Mouse (Mus musculus) C2C12 (cell line): ENCODE measurements around the gene Arid3b. TPM values are rescaled to one million over a fixed set of nuclear protein-coding genes. Genes with fewer than 3 reads are reported as not detected.

Experiments used
- H3K27me3 ChIP-seq: one replicate; pipeline ENCODE4 v1.6.1; 2011; ENCODE audit not compliant: control insufficient read depth, insufficient read depth, insufficient read length
- H3K36me3 ChIP-seq: one replicate; pipeline ENCODE4 v1.6.1; 2011; ENCODE audit not compliant: control insufficient read depth, insufficient read depth
- H3K4me3 ChIP-seq: one replicate; pipeline ENCODE4 v1.5.1; 2011; ENCODE audit warnings: mild to moderate bottlenecking, control low read depth; ENCODE audit not compliant: poor library complexity, insufficient read depth, severe bottlenecking
- H3K79me2 ChIP-seq: one replicate; pipeline ENCODE4 v1.6.1; 2011; ENCODE audit not compliant: control insufficient read depth, insufficient read depth
- H3K79me3 ChIP-seq: one replicate; pipeline ENCODE4 v1.6.1; 2011; ENCODE audit warnings: low read depth, control low read depth
- H3ac ChIP-seq: one replicate; pipeline ENCODE3; 2011; ENCODE audit warnings: low read depth; ENCODE audit not compliant: control insufficient read depth, insufficient read length
- CEBPB ChIP-seq: IDR thresholded peaks from one replicate; pipeline ENCODE4 v1.6.1; 2011; ENCODE audit warnings: low read depth, mild to moderate bottlenecking, control low read depth, moderate library complexity
- CTCF ChIP-seq: IDR thresholded peaks from one replicate; pipeline ENCODE4 v1.5.1; 2011; ENCODE audit not compliant: control insufficient read depth, insufficient read depth, insufficient read length
- FOSL1 ChIP-seq: IDR thresholded peaks from one replicate; pipeline ENCODE4 v1.8.0; 2011; ENCODE audit warnings: mild to moderate bottlenecking, low read length; ENCODE audit not compliant: poor library complexity, insufficient read depth, severe bottlenecking
- MAX ChIP-seq: IDR thresholded peaks from one replicate; pipeline ENCODE4 v1.6.1; 2011; ENCODE audit warnings: mild to moderate bottlenecking, control low read depth
- MYOD1 ChIP-seq: IDR thresholded peaks from one replicate; pipeline ENCODE4 v1.6.1; 2011; ENCODE audit warnings: low read depth; ENCODE audit not compliant: control insufficient read depth, insufficient read length
- MYOG ChIP-seq: IDR thresholded peaks from one replicate; pipeline ENCODE4 v1.6.1; 2011; ENCODE audit not compliant: control insufficient read depth, insufficient read length; ENCODE audit errors: extremely low read depth
- USF1 ChIP-seq: IDR thresholded peaks from one replicate; pipeline ENCODE4 v1.6.1; 2011; ENCODE audit warnings: low read depth, mild to moderate bottlenecking, control low read depth, moderate library complexity
- polyA plus RNA-seq: library from polyadenylated mRNA; unstranded; fragments of >200 nt; fragmentation: generic; extraction: Trizol; gene quantifications from one replicate; pipeline ENCODE4 v1.2.1, GENCODE M21; 2012; ENCODE audit warnings: missing spikeins

Arid3b gene
- polyA plus RNA-seq, 1 experiment, result 0.87 TPM

GRCm38 (mm10) chr9:57764147-57764973 is 72.2 kb downstream of the Arid3b start:
- peaks cover 52% of the 10 kb centered on the region for H3K79me2 ChIP-seq
- peaks cover 28% of the 10 kb centered on the region for H3K36me3 ChIP-seq
- H3K79me3 ChIP-seq, result peaks cover 37% of the 10 kb centered on the region
- no peaks in the 10 kb centered on the region for H3K27me3 ChIP-seq
- peak overlapping the region; percentile 66 for H3K4me3 ChIP-seq
- TF ChIP-seq USF1, result no peak
- no peak for TF ChIP-seq CTCF
- TF ChIP-seq CEBPB, result no peak
- TF ChIP-seq MYOD1, result no peak
- no peak for TF ChIP-seq FOSL1
- TF ChIP-seq MAX, result no peak
- no peak for TF ChIP-seq MYOG
- peak overlapping the region; percentile 82 for H3ac ChIP-seq

DNA sequence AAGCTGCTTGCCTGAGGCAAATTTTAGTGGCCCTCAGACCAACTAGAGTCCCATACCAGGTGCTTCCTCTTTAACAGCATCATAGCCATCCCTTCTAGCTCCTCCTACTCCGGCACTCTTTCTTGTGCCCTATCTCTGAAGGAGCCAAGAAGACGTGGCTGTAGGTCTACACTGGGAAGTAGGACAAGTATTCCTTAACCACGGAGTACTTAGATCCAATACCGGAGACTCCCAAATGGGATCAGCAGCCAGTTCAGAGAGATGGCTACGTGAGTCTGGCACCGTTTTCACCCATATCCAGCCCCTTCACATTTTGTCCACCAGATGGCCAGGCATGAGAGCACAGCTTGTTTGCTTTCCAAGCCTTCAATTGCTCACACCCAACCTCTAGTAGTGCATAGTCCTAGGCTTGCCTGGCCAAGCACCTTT is 74.0 kb downstream of the Arid3b start:
- no peak overlapping the region for H3K4me3 ChIP-seq
- peaks cover 66% of the 10 kb centered on the region for H3K79me2 ChIP-seq

DNA sequence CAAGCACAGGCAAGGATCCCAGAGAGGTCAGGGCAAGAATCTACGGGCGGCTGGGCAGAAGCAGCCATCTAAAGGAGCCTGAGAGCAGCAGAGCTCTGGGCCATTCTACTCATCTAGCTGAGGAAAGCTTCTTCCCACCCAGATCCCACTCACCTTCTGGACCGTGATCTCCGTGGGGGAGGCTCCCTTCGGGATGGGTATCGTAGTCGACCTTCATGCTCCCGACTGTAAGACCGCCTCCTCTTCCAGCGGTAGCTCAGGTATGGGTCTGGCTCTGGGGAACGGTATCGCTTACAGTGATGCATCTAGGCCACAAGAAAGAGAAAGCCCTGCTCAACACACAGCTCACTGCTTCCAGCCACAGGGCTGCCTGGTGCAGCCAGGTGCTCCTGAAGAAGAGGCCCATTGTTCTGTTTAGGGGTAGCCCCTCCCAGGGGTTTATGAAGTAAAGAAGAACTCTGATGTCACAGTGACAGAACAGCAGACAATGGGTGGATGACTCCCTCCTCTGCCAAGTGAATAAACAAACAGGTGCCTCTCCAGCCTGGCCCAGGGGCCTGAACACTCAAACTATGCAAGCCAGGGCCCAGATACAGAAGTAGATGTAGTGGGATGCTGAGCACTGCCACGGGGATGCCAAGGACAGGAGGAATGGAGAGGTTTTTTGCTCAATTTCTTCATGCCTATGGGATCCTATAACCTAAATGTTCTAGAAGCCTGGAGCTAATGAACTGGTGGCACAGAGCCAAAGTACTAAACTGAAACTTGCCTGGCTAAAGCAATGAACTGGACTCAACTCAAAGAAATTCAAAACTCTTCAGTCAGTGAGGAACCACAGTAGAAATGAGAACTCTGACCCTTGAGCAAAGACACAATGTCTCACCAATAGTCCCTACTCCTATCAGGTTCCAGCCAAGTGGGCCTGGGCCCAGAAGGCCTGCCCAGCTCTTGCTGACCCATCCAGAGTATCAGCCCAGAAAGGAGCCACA is 74.7 kb downstream of the Arid3b start:
- peaks cover 66% of the 10 kb centered on the region for H3K79me2 ChIP-seq
- TF ChIP-seq USF1 (no peak), MAX (no peak), MYOG (no peak), FOSL1 (no peak), CTCF (no peak), CEBPB (no peak), MYOD1 (no peak)
- H3K36me3 ChIP-seq, result peaks cover 53% of the 10 kb centered on the region
- no peak overlapping the region for H3K4me3 ChIP-seq
- H3K79me3 ChIP-seq, result peaks cover 39% of the 10 kb centered on the region
- no peak overlapping the region for H3ac ChIP-seq
- H3K27me3 ChIP-seq, result no peaks in the 10 kb centered on the region

More for the DNA sequence above, 74.0 kb downstream of the Arid3b start:
- Histone ChIP-seq H3K36me3 (peaks cover 46% of the 10 kb centered on the region), H3ac (no peak overlapping the region), H3K27me3 (no peaks in the 10 kb centered on the region), H3K79me3 (peaks cover 39% of the 10 kb centered on the region)
- TF ChIP-seq FOSL1 (no peak), CTCF (peak; percentile 8)

GRCm38 (mm10) chr9:57760416-57761146 is 76.0 kb downstream of the Arid3b start:
- Histone ChIP-seq H3ac (no peak overlapping the region), H3K36me3 (peaks cover 59% of the 10 kb centered on the region), H3K79me3 (peaks cover 39% of the 10 kb centered on the region), H3K4me3 (no peak overlapping the region), H3K79me2 (peaks cover 66% of the 10 kb centered on the region), H3K27me3 (no peaks in the 10 kb centered on the region)
- TF ChIP-seq MYOD1 (no peak), MAX (no peak), FOSL1 (no peak), USF1 (no peak), MYOG (no peak), CTCF (no peak), CEBPB (no peak)

DNA sequence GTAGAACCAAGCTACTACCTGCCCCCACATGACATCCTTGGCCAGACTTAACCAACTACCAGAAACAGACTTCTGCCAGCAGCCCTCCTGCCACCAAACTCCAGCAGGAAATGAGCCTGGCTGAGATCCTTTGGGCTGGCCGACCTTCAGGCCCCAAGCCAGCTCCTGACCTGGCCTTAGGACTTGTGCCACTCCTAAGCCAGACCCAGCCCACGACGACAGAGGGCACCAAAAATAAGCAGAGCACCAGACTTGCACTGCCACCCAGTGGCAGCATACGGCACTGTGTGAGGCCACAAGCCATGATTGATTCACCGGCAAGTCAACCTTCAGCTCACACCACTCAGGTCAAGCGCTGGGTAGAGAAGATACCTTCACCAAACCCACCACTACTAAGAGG is 77.3 kb downstream of the Arid3b start:
- no peak for TF ChIP-seq MYOG
- TF ChIP-seq FOSL1, result no peak
- TF ChIP-seq CTCF, result peak; percentile 96
- TF ChIP-seq CEBPB, result no peak
- H3K36me3 ChIP-seq, result peaks cover 72% of the 10 kb centered on the region
- H3K79me2 ChIP-seq, result peaks cover 61% of the 10 kb centered on the region
- no peak overlapping the region for H3K4me3 ChIP-seq
- no peak overlapping the region for H3ac ChIP-seq
- H3K79me3 ChIP-seq, result peaks cover 37% of the 10 kb centered on the region
- H3K27me3 ChIP-seq, result no peaks in the 10 kb centered on the region
